Mouse (Mus musculus): ENCODE measurements around the gene Capn7.

Capn7 gene

GRCm38 (mm10) chr14:31397791-31398595 is 61.6 kb downstream of the Capn7 start:
- DNase-seq = no peak

DNA sequence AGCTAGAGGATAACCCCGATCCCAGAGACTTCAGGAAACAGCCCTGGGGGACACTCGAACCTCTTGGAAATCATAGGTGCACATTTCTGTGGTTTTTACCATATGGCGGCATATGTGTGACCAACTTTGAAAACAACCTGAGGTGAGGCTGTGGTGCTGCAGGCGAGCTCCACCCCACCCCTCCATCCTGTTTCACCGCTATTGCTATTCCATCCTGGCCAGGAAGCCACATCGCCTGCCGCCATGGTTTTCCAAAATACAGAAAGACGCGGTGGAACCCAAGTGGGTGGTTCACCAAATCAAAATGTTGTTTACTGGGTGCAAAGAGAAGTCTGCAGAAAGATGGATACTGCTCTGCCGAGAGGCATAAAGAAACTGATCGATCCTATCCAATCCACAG is 62.4 kb downstream of the Capn7 start:
- DNase-seq = no peak

GRCm38 (mm10) chr14:31399271-31399670 is 62.8 kb downstream of the Capn7 start:
- DNase-seq = no peak

GRCm38 (mm10) chr14:31400246-31400645 is 63.8 kb downstream of the Capn7 start:
- no peak for DNase-seq

DNA sequence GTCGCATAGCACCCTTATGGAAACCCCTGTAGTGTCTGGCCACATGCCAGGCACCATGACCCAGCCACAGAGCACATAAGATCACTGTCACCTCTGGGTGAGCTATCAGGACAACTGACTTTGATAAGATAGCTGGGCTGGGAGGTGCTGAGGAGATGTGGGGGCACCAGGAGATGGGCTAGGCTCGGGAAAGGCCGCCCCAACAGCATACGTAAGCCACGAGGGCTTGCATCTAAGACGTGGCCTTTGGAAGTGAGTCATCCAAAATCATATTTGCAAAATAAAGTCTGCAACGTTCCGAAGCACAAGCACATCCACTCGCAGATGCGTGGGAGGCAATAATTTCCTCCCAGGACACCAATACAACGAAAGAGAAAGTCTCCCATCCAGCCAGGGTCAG is 64.5 kb downstream of the Capn7 start:
- DNase-seq = no peak

DNA sequence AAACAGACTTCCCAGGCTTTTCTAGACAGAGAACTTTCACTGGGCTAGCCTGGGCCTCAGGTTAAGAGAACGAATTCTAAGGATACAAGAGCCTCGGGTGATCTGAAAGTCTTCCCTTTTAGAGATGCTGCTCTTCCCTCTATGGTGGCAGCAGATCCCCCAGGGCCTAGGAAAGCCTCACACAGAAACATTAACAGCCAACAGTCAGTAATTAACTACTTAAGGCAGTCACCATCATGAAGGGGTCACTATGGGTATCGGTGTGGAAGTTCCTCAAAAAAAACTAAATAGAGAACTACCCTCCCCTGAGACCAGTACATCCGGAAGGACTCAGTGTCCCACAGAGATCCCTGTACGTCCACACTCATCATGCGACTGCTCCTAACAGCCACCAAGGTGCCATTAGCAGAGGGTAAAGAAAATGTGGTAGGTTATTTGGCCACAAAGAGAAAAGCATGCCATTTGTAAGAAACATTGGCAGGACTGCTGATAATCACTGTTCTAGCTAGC is 65.5 kb downstream of the Capn7 start:
- DNase-seq = no peak

GRCm38 (mm10) chr14:31402693-31403092 is 66.3 kb downstream of the Capn7 start:
- DNase-seq = no peak

DNA sequence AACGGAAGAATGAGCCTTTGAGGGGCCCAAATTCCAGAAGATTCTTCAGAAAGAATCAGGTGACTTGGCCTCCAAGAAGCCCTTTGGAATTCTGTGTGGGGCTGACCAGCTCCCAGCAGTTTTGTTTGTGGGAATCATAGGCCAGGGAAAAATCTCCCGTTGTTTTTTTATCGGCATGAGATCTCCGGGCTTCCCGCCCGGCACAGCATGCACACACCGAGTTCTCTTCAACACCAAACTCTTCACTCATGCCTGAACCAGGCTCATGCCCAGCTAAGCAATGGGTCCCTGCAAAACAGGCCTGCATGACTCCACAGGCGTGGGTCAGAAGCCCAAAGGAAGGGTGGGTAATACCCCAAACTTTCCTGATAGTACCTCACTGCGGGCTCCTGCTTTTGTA is 67.1 kb downstream of the Capn7 start:
- DNase-seq = no peak

DNA sequence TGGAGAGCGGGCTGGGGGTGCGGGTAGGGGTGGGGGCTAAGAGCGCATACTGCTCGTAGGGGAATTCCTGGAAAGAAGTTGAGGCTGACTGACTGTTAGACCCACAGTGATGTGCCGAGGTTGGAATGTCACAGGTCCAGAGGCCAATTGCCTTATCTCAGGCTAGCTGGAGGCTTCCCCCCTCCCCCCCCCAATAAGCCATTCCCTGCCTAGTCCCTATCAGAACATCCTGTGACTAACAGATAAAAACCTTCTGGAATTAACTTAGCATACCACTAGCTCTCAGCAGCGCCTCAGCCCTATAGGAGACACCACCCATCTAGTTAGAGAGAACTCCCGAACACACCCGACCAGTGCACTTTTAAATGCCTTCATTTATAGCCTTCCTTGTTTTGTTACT is 67.6 kb downstream of the Capn7 start:
- no peak for DNase-seq

DNA sequence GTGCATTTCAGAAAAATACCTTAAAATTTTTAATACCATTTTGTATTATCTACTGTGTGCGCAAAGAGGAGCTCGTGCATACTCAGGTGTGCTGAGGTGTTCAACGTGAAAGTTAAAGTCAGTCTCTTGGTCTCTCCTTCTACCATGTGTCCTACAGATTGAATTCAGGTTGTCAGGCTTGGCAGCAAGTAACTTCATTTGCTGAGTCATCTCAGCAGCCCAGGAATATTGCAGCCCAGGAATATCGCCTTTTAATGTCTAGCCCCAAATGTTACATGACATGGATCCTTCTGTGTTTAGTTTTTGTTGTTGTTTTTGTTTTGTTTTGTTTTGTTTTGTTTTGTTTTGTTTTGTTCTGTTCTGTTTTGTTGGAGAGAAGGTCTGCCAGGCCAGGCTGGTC is 68.2 kb downstream of the Capn7 start:
- DNase-seq = no peak

DNA sequence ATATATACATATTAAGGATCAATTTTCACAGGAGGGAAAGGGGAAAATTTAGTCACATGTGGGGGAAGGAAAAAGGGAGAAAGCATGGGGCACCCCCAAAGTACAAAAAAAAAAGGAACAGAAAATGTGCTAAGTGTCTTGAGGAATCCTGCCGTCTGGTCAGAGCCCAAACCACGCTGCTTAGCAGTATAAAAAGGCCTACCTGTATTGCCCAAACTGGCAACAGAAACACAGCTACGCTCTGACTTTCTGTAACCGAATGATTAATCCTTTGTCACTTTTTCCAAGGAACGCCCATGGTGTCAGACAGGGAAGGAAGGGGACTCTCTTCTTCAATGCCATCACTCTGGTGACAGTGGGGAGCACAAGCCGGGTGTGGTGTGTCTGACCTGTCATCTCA is 69.2 kb downstream of the Capn7 start:
- DNase-seq = no peak

DNA sequence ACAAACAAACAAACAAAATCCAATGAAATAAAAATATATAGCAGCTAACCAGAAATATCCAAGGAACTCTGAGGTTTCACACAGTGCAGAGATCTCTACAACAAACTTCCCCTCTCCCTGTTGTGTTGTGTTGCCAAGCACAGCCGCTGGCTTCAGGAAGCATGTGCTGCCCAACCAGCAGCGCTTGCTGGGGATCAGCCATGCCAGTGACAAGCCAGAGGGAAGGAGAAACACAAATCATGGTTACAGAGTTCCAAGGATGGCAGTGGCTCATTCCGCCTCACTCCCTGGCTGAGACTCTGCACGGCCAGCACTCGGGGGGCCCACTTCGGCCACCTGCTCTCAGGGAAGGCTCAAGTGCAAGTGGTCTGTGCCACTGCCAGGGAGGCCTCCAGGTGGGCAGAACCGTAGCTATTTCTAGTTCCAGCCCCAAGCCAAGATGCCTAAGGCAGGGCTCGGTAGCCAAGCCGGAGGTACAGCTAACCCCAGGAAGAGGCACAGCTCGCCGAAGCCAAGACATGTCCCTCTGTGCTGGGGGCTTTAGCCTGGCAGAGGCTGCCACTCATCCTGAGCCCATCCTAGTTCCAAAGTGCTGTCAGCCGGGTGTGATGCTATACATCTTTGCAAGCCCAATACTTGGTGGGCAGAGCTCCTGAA is 69.8 kb downstream of the Capn7 start:
- no peak for DNase-seq

DNA sequence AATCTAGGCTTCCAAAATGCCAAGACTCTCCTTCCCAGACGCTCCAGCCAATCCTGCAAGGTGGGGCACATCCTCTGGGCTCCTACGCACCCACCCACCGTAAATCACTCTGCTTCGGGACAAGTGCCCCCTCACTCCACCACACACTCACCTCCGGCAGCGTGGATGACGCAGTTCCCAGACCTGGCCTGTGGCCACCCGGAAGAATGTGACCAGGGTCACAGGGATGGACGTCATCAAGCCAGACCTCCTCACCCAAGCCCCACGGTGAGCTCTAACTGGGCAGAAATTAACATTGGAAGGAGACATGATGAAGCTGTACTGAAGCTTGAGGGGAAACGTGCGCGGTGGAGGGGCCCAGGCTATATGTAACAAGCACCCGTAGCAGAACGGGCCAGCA is 70.8 kb downstream of the Capn7 start:
- DNase-seq = no peak

DNA sequence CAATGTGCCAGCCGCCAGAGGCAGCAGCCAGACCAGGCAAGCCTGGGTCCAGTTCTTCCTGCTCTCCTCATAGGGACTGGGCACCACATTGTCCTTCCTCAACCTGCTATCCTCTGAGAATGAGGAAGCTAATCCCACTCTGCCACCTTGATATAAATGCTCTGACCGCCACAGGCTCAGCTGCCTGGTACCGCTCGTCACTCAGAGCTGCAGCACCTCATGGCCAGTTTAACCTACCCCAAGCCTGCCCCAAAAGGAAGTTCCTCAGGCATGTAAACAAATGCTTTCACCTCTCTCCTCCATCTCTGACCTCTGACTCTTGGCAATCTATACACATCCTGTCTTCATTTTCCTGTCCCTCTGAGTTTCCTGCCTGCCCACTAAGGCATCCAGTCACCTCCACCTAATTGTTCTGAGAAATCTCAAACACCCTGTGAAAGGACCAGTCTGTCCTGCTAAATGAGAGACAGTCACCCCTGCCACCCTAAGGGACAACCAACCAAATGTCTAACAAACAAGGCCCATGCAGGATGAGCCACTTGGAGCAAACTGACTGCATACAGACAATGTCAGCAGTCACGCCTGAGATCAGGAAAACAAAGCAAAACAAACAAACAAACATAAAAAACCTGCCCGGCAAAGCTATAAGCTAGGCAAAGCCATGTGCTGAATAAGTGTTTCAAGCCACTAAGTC is 71.6 kb downstream of the Capn7 start:
- no peak for DNase-seq

GRCm38 (mm10) chr14:31408666-31409065 is 72.2 kb downstream of the Capn7 start:
- DNase-seq = no peak

GRCm38 (mm10) chr14:31410123-31410724 is 73.8 kb downstream of the Capn7 start:
- no peak for DNase-seq

DNA sequence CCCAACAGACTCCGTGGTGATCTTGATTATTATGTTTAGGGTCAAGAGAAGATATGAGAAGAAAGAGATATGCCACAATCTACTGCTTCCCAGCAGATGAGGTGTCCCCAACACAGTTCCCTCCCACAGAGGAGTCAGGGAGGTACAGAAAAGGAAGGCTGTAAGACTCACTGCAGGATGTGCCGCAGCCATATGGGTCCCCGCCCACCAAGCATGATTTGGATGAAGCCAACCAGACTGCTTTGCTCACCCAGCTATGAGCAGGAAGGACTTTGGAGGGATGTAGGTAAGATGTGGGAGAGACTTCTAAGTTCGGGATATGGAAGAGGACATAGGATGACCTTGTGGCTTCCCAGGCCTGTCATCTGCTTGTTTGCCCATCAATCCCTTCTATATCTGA is 74.3 kb downstream of the Capn7 start:
- DNase-seq = no peak

- DNase-seq = no peak
Observed at GRCm38 (mm10) chr14:31412651-31413056, 76.2 kb downstream of the Capn7 start.

- peak; percentile 51 for DNase-seq
Observed at GRCm38 (mm10) chr14:31413475-31414086, 77.1 kb downstream of the Capn7 start.

- DNase-seq = no peak
Observed at GRCm38 (mm10) chr14:31414235-31414966, 78.0 kb downstream of the Capn7 start.

GRCm38 (mm10) chr14:31414967-31415376 is 78.5 kb downstream of the Capn7 start:
- DNase-seq = no peak

DNA sequence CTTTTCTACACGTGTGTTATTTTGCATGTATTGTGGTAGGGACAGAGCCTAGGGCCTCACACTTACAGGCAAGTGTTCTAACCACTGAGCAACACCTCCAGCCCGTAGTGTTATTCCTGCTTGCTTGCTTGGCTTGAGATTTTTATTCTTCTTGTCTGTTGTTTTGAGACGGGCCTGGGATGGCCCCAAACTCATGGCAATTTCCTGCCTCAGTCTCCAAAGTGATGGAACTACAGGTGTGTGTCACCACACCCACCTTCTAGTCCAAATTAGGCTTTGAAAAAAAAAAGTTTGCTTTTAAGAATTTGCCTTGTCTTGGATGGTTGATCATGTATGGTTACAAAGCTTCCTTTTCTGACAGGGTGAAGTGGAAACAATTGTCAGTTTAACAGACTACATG is 80.0 kb downstream of the Capn7 start:
- no peak for DNase-seq

Measured in embryo, embryonic 11 days (tissue).